Mouse (Mus musculus) midbrain, embryonic 11.5 days (tissue): ENCODE data around the gene Rreb1. TPM values are rescaled to one million over a fixed set of nuclear protein-coding genes. Genes with fewer than 3 reads are reported as not detected.
A peak's percentile ranks its signal among the peaks of the same experiment; 100 is the strongest.

Source experiments
- ATAC-seq: fragments of 200-750 bp; cut with Nextera tagmentation; 2 replicates; pipeline ENCODE4 v1.8.0; 2017; ENCODE audit warnings: moderate TSS enrichment, moderate library complexity; ENCODE audit not compliant: low FRiP score
- DNase-seq: peaks from one replicate; pipeline ENCODE4 v3.0.0; 2015; ENCODE audit warnings: low spot score; ENCODE audit errors: missing footprints
- H3K27ac ChIP-seq: fragments of 300-500 bp; sonication (generic); 2 replicates; pipeline ENCODE4 v1.5.1; 2014; ENCODE audit warnings: low read depth, low read length
- H3K27me3 ChIP-seq: fragments of 300-500 bp; sonication (generic); 2 replicates; pipeline ENCODE4 v1.6.1; 2014; ENCODE audit warnings: mild to moderate bottlenecking, low read length, moderate library complexity, mixed read lengths; ENCODE audit not compliant: control insufficient read depth, insufficient read depth
- H3K36me3 ChIP-seq: fragments of 300-500 bp; sonication (generic); 2 replicates; pipeline ENCODE4 v1.6.1; 2014; ENCODE audit warnings: mild to moderate bottlenecking, low read length, moderate library complexity, mixed read lengths; ENCODE audit not compliant: control insufficient read depth, insufficient read depth
- H3K4me1 ChIP-seq: fragments of 300-500 bp; sonication (generic); 2 replicates; pipeline ENCODE4 v1.6.1; 2014; ENCODE audit warnings: low read length; ENCODE audit not compliant: control insufficient read depth, insufficient read depth
- H3K4me2 ChIP-seq: fragments of 300-500 bp; sonication (generic); 2 replicates; pipeline ENCODE4 v1.6.1; 2014; ENCODE audit warnings: mild to moderate bottlenecking, moderate library complexity
- H3K4me3 ChIP-seq: fragments of 300-500 bp; sonication (generic); 2 replicates; pipeline ENCODE4 v1.5.1; 2014; ENCODE audit warnings: low read depth, low read length
- H3K9ac ChIP-seq: fragments of 300-500 bp; sonication (generic); 2 replicates; pipeline ENCODE4 v1.6.1; 2014; ENCODE audit warnings: low read length
- H3K9me3 ChIP-seq: fragments of 300-500 bp; sonication (generic); 2 replicates; pipeline ENCODE4 v1.6.1; 2016; ENCODE audit warnings: low read length; ENCODE audit not compliant: control insufficient read depth
- WGBS: fragments of 180-500 bp; shearing (Covaris S2); extraction: QIAGEN DNeasy Blood & Tissue Kit; methylation state at CpG from one replicate; pipeline ENCODE4 v1.1.7; 2014; 5-methylcytosine and 5-hydroxymethylcytosine counted together
- polyA plus RNA-seq: library from polyadenylated mRNA; unstranded; fragments of >200 nt; fragmentation: Nextera tagmentation; extraction: Ambion mirVana; gene quantifications from 2 replicates; pipeline ENCODE4 v1.2.1, GENCODE M21; 2014

Gene Rreb1
- polyA plus RNA-seq, 1 experiment from 2014 or later = 5.5 TPM

- no peak for ATAC-seq
- WGBS = 43% methylated on average over 5 of the region's 5 CpGs
These were observed 162.4 kb downstream of the Rreb1 start for GRCm38 (mm10) chr13:37940649-37941048.

GRCm38 (mm10) chr13:37941138-37941645, 163.0 kb downstream of the Rreb1 start:
- no peak overlapping the region for H3K4me3 ChIP-seq
- H3K9me3 ChIP-seq = no peaks in the 10 kb centered on the region
- 75% methylated on average over 5 of the region's 5 CpGs for WGBS
- H3K27me3 ChIP-seq = no peaks in the 10 kb centered on the region
- no peak for ATAC-seq
- no peak overlapping the region for H3K27ac ChIP-seq
- no peak overlapping the region for H3K4me2 ChIP-seq
- H3K9ac ChIP-seq = no peak overlapping the region
- no peak for DNase-seq
- no peaks in the 10 kb centered on the region for H3K36me3 ChIP-seq
- H3K4me1 ChIP-seq = no peaks in the 10 kb centered on the region

More at GRCm38 (mm10) chr13:37940649-37941048, 162.4 kb downstream of the Rreb1 start:
- H3K4me2 ChIP-seq = no peak overlapping the region
- no peak overlapping the region for H3K9ac ChIP-seq
- H3K4me3 ChIP-seq = no peak overlapping the region
- H3K4me1 ChIP-seq = no peaks in the 10 kb centered on the region
- H3K27ac ChIP-seq = no peak overlapping the region
- no peak for DNase-seq
- no peaks in the 10 kb centered on the region for H3K9me3 ChIP-seq
- H3K27me3 ChIP-seq = no peaks in the 10 kb centered on the region
- H3K36me3 ChIP-seq = no peaks in the 10 kb centered on the region

GRCm38 (mm10) chr13:37941950-37942886, 164.0 kb downstream of the Rreb1 start:
- ATAC-seq (no peak), DNase-seq (no peak)
- Histone ChIP-seq H3K4me2 (no peak overlapping the region), H3K9ac (no peak overlapping the region), H3K27me3 (no peaks in the 10 kb centered on the region), H3K4me3 (no peak overlapping the region), H3K36me3 (no peaks in the 10 kb centered on the region), H3K9me3 (no peaks in the 10 kb centered on the region), H3K27ac (no peak overlapping the region), H3K4me1 (no peaks in the 10 kb centered on the region)
- WGBS = 73% methylated on average over 17 of the region's 17 CpGs

- ATAC-seq (no peak), DNase-seq (no peak)
- no peaks in the 10 kb centered on the region for H3K9me3 ChIP-seq
- no peak overlapping the region for H3K9ac ChIP-seq
- H3K36me3 ChIP-seq = no peaks in the 10 kb centered on the region
- H3K4me2 ChIP-seq = no peak overlapping the region
- no peak overlapping the region for H3K27ac ChIP-seq
- no peaks in the 10 kb centered on the region for H3K27me3 ChIP-seq
- 90% methylated on average over 4 of the region's 4 CpGs for WGBS
- no peaks in the 10 kb centered on the region for H3K4me1 ChIP-seq
- H3K4me3 ChIP-seq = no peak overlapping the region
These were observed 164.7 kb downstream of the Rreb1 start for GRCm38 (mm10) chr13:37942887-37943331.

- no peaks in the 10 kb centered on the region for H3K9me3 ChIP-seq
- DNase-seq = no peak
- no peaks in the 10 kb centered on the region for H3K36me3 ChIP-seq
- H3K27me3 ChIP-seq = no peaks in the 10 kb centered on the region
- no peak for ATAC-seq
- 90% methylated on average over 3 of the region's 3 CpGs for WGBS
- no peaks in the 10 kb centered on the region for H3K4me1 ChIP-seq
- H3K4me2 ChIP-seq = no peak overlapping the region
- no peak overlapping the region for H3K4me3 ChIP-seq
- no peak overlapping the region for H3K9ac ChIP-seq
- H3K27ac ChIP-seq = no peak overlapping the region
These were observed 165.3 kb downstream of the Rreb1 start for GRCm38 (mm10) chr13:37943466-37943865.

GRCm38 (mm10) chr13:37944306-37944705, 166.1 kb downstream of the Rreb1 start:
- H3K9me3 ChIP-seq = no peaks in the 10 kb centered on the region
- H3K27ac ChIP-seq = no peak overlapping the region
- H3K4me3 ChIP-seq = no peak overlapping the region
- WGBS = 71% methylated on average over 1 of the region's 1 CpGs
- peak; percentile 86 for DNase-seq
- H3K4me1 ChIP-seq = no peaks in the 10 kb centered on the region
- no peak overlapping the region for H3K4me2 ChIP-seq
- H3K36me3 ChIP-seq = no peaks in the 10 kb centered on the region
- no peak overlapping the region for H3K9ac ChIP-seq
- 0 out of 2 replicates have a peak, but pooled peaks have one; percentile 49 for ATAC-seq
- H3K27me3 ChIP-seq = no peaks in the 10 kb centered on the region

- H3K4me3 ChIP-seq = no peak overlapping the region
- ATAC-seq (no peak), DNase-seq (no peak)
- no peak overlapping the region for H3K4me2 ChIP-seq
- no peaks in the 10 kb centered on the region for H3K36me3 ChIP-seq
- no peak overlapping the region for H3K27ac ChIP-seq
- 75% methylated on average over 8 of the region's 8 CpGs for WGBS
- H3K9me3 ChIP-seq = no peaks in the 10 kb centered on the region
- no peaks in the 10 kb centered on the region for H3K27me3 ChIP-seq
- H3K4me1 ChIP-seq = no peaks in the 10 kb centered on the region
- no peak overlapping the region for H3K9ac ChIP-seq
These were observed 167.2 kb downstream of the Rreb1 start for GRCm38 (mm10) chr13:37945392-37945791.

- DNase-seq (peak; percentile 98), ATAC-seq (peak; percentile 48; the same call in 1 of the 2 replicates)
- WGBS = 18% methylated on average over 6 of the region's 6 CpGs
- H3K27ac ChIP-seq = no peak overlapping the region
- H3K4me1 ChIP-seq = no peaks in the 10 kb centered on the region
- H3K27me3 ChIP-seq = no peaks in the 10 kb centered on the region
- no peak overlapping the region for H3K4me2 ChIP-seq
- no peaks in the 10 kb centered on the region for H3K9me3 ChIP-seq
- no peaks in the 10 kb centered on the region for H3K36me3 ChIP-seq
- H3K9ac ChIP-seq = no peak overlapping the region
- no peak overlapping the region for H3K4me3 ChIP-seq
These were observed 168.5 kb downstream of the Rreb1 start for GRCm38 (mm10) chr13:37946734-37947133.

- no peak overlapping the region for H3K4me3 ChIP-seq
- DNase-seq (no peak), ATAC-seq (no peak)
- 87% methylated on average over 6 of the region's 6 CpGs for WGBS
- H3K27me3 ChIP-seq = no peaks in the 10 kb centered on the region
- no peak overlapping the region for H3K27ac ChIP-seq
- no peak overlapping the region for H3K4me2 ChIP-seq
- H3K4me1 ChIP-seq = no peaks in the 10 kb centered on the region
- H3K9ac ChIP-seq = no peak overlapping the region
- no peaks in the 10 kb centered on the region for H3K9me3 ChIP-seq
- no peaks in the 10 kb centered on the region for H3K36me3 ChIP-seq
These were observed 174.8 kb downstream of the Rreb1 start for GRCm38 (mm10) chr13:37952981-37953380.
